Mouse (Mus musculus): ENCODE measurements around the gene Gm49425. TPM values are rescaled to one million over a fixed set of nuclear protein-coding genes. Genes with fewer than 3 reads are reported as not detected.

The Gm49425 gene
- polyA plus RNA-seq, 1 experiment, result not detected

- H3K27me3 ChIP-seq (ENCODE audit: control insufficient read depth, insufficient read depth, low read length), result no peaks in the 10 kb centered on the region
- 52% methylated on average over 9 of the region's 9 CpGs for WGBS
- H3K4me1 ChIP-seq (ENCODE audit: control insufficient read depth, insufficient read depth, insufficient read length, low read length), result peaks cover 9% of the 10 kb centered on the region; the same call in 1 of the 2 replicates
- H3K4me3 ChIP-seq (ENCODE audit: low read depth, low read length), result no peak overlapping the region
- TF ChIP-seq POLR2A (IDR thresholded peaks at IDR 0.05; ENCODE audit: low read depth, low read length) (no peak), CTCF (IDR thresholded peaks at IDR 0.05; ENCODE audit: extremely low read depth, insufficient read length, insufficient replicate concordance, low read depth, low read length) (0 out of 2 replicates have a peak, but pooled peaks have one; percentile 18)
- H3K36me3 ChIP-seq (ENCODE audit: control insufficient read depth, insufficient read depth, low read length), result no peaks in the 10 kb centered on the region
- H3K27ac ChIP-seq (ENCODE audit: insufficient read depth, low read depth, low read length), result no peak overlapping the region
These were observed 25.5 kb upstream of the Gm49425 start for GRCm38 (mm10) chr15:101542543-101542942.

GRCm38 (mm10) chr15:101538580-101538900 lies 21.5 kb upstream of the Gm49425 start:
- Histone ChIP-seq H3K27ac (ENCODE audit: insufficient read depth, low read depth, low read length) (no peak overlapping the region), H3K4me3 (ENCODE audit: low read depth, low read length) (no peak overlapping the region), H3K27me3 (ENCODE audit: control insufficient read depth, insufficient read depth, low read length) (no peaks in the 10 kb centered on the region), H3K4me1 (ENCODE audit: control insufficient read depth, insufficient read depth, insufficient read length, low read length) (peaks cover 20% of the 10 kb centered on the region), H3K36me3 (ENCODE audit: control insufficient read depth, insufficient read depth, low read length) (no peaks in the 10 kb centered on the region)
- 21% methylated on average over 4 of the region's 4 CpGs for WGBS
- TF ChIP-seq CTCF (IDR thresholded peaks at IDR 0.05; ENCODE audit: extremely low read depth, insufficient read length, insufficient replicate concordance, low read depth, low read length), result no peak
- TF ChIP-seq POLR2A (IDR thresholded peaks at IDR 0.05; ENCODE audit: low read depth, low read length), result no peak

DNA sequence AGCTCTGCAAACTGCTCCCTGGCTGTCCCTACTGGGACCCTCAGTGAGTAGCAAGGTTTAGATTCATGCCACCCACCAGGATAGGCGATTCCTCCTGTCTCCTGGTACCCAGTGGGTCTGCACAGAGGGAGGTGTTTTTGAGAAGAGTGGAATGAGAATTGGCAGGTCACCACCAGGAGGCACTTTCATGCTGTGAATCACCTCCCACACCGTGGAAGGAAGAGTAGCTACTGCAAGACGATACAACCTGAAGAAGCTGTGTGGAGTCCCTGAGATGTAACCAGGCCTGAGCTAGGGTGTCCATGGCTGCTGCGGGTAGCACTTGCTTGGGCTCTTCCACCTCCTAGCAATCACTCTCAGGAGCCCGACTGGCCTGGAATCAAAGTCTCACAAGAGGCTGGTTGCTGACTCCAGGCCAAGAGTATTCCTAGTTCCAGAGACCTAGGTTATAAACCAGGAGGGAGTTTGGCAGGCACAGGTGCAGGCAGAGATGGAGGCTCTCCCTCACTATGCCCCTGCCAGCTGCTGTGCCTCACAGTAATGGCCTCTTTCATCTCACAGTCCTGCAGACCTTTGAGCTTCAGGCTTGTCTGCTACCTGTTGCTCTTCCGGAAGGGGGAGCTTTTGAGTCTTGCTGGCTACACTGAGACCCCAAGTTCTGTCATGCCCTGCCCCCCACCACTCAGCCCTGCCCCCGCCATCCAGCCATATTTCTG lies 21.0 kb upstream of the Gm49425 start:
- Histone ChIP-seq H3K27ac (ENCODE audit: insufficient read depth, low read depth, low read length) (no peak overlapping the region), H3K4me1 (ENCODE audit: control insufficient read depth, insufficient read depth, insufficient read length, low read length) (peaks cover 20% of the 10 kb centered on the region), H3K4me3 (ENCODE audit: low read depth, low read length) (no peak overlapping the region), H3K27me3 (ENCODE audit: control insufficient read depth, insufficient read depth, low read length) (no peaks in the 10 kb centered on the region), H3K36me3 (ENCODE audit: control insufficient read depth, insufficient read depth, low read length) (no peaks in the 10 kb centered on the region)
- WGBS, result 20% methylated on average over 7 of the region's 7 CpGs
- TF ChIP-seq CTCF (IDR thresholded peaks at IDR 0.05; ENCODE audit: extremely low read depth, insufficient read length, insufficient replicate concordance, low read depth, low read length) (peak; percentile 25; the same call in 1 of the 2 replicates), POLR2A (IDR thresholded peaks at IDR 0.05; ENCODE audit: low read depth, low read length) (no peak)

DNA sequence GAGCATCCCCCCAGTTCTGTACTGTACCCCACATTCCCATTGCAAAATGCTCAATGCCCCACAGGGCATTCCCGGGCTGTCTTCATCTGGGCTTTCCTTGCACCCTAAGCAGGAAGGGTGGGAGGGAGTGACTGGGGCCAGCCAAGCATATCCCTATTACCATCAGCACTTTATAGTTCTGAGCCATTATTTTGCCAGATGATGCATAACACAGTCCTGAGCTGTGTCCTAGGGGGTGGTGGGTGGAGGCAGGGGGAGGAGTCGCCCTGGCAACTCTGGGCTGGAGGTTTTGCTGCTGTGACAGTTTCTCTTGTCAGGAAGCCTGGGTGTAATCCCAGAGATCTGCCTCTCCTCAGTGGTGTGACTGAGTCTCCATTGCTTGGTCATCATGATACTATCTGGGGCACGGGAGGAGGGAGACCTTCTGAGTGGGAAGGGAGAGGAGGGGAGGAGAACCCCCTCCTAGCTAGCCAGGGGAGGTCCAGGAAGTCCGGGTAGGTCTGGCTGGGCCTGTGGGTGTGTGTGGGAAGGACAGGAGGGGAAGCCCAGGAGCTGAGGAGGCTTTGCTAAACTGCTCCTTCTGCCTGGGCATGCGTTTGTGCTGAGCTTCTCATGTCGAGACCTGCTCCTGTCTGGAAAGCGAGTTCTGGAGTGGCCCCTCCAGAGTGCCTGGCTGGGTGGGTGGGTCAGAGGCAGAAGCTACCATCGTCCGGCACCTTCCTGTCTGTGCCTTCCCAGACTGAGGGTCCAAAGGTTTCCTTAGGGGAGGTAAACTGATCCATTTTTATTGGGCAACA lies 19.2 kb upstream of the Gm49425 start:
- no peaks in the 10 kb centered on the region for H3K27me3 ChIP-seq (ENCODE audit: control insufficient read depth, insufficient read depth, low read length)
- no peak overlapping the region for H3K27ac ChIP-seq (ENCODE audit: insufficient read depth, low read depth, low read length)
- no peaks in the 10 kb centered on the region for H3K36me3 ChIP-seq (ENCODE audit: control insufficient read depth, insufficient read depth, low read length)
- 61% methylated on average over 9 of the region's 9 CpGs for WGBS
- peaks cover 20% of the 10 kb centered on the region for H3K4me1 ChIP-seq (ENCODE audit: control insufficient read depth, insufficient read depth, insufficient read length, low read length)
- no peak overlapping the region for H3K4me3 ChIP-seq (ENCODE audit: low read depth, low read length)
- TF ChIP-seq POLR2A (IDR thresholded peaks at IDR 0.05; ENCODE audit: low read depth, low read length) (no peak), CTCF (IDR thresholded peaks at IDR 0.05; ENCODE audit: extremely low read depth, insufficient read length, insufficient replicate concordance, low read depth, low read length) (no peak)

DNA sequence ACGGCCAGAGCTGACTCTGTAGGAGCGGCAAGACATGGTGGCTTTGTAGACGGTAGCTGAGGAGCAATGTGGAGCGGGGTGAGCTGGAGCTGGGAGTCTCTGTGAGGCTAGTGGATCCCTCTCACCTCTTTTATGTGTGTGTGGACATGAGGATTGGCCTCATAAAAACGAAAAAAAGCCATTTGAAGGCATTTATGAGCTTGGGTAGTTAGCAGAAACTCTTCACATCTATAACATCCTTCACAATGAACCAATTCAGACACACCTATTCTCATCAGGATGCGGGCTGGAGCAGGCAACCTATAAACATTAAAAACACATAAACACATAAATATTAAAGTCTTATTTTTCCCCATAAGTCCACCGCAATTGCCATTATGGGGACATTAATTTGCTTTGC lies 15.7 kb upstream of the Gm49425 start, which contains the start of gene Krt84:
TSS of gene Krt84 (minus strand) at position 101 of the 400 bp plus-strand sequence.
- no peak for TF ChIP-seq CTCF (IDR thresholded peaks at IDR 0.05; ENCODE audit: extremely low read depth, insufficient read length, insufficient replicate concordance, low read depth, low read length)
- no peak for TF ChIP-seq POLR2A (IDR thresholded peaks at IDR 0.05; ENCODE audit: low read depth, low read length)
- WGBS, result 79% methylated on average over 7 of the region's 7 CpGs
- Histone ChIP-seq H3K4me1 (ENCODE audit: control insufficient read depth, insufficient read depth, insufficient read length, low read length) (peaks cover 13% of the 10 kb centered on the region), H3K4me3 (ENCODE audit: low read depth, low read length) (no peak within 1 kb of the TSS), H3K36me3 (ENCODE audit: control insufficient read depth, insufficient read depth, low read length) (no peaks in the 10 kb centered on the region), H3K27ac (ENCODE audit: insufficient read depth, low read depth, low read length) (no peak within 1 kb of the TSS), H3K27me3 (ENCODE audit: control insufficient read depth, insufficient read depth, low read length) (no peaks in the 10 kb centered on the region)

DNA sequence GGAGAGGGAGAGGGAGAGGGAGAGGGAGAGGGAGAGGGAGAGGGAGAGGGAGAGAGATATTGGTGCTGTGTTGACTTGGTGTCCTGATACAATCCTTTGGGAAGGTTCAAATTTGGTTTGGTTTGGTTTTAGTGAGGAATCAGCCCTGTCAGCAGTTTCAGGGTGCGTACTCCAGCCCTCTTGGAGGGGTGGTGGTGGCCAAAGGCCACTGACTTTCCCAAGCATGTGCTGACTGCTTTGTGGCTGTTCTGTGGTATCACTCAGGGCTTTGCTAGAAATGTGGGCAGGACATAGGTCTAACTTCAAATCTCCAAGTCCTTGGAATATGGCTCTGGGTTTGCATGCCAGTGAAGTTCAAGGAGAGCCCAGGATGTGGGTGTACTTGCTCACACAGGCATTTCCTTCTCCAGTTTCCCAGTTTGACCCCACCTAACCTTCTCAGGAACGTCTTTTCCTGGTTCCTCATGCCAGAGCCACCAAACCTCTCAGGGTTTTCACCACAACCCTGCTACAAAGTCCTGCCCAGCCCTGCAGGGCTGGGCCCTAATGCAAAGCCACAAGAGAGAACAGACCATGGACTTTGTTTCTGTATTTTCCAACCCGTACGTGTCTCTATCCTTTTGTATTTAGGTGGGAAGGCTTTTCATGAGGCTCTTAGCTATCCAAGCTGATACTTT lies 5.6 kb upstream of the Gm49425 start:
- TF ChIP-seq CTCF (IDR thresholded peaks at IDR 0.05; ENCODE audit: extremely low read depth, insufficient read length, insufficient replicate concordance, low read depth, low read length) (no peak), POLR2A (IDR thresholded peaks at IDR 0.05; ENCODE audit: low read depth, low read length) (no peak)
- peak overlapping the region; percentile 95 for H3K27ac ChIP-seq (ENCODE audit: insufficient read depth, low read depth, low read length)
- WGBS, result 22% methylated on average over 4 of the region's 4 CpGs

More for the DNA sequence above, 5.6 kb upstream of the Gm49425 start:
- peaks cover 15% of the 10 kb centered on the region; the same call in 1 of the 2 replicates for H3K4me1 ChIP-seq (ENCODE audit: control insufficient read depth, insufficient read depth, insufficient read length, low read length)
- no peaks in the 10 kb centered on the region for H3K36me3 ChIP-seq (ENCODE audit: control insufficient read depth, insufficient read depth, low read length)
- 0 out of 2 replicates have a peak, but pooled peaks cover 2% of the 10 kb centered on the region for H3K27me3 ChIP-seq (ENCODE audit: control insufficient read depth, insufficient read depth, low read length)
- no peak overlapping the region for H3K4me3 ChIP-seq (ENCODE audit: low read depth, low read length)
